Mouse (Mus musculus) liver, adult 2 months (tissue): ENCODE results near the gene Olfr74. TPM values are rescaled to one million over a fixed set of nuclear protein-coding genes. Genes with fewer than 3 reads are reported as not detected.

Source experiments
- DNase-seq: peaks from one replicate; pipeline ENCODE4 v3.0.0-alpha.2; 2011; ENCODE audit warnings: low read depth, low spot score; ENCODE audit errors: extremely low read depth
- H3K27ac ChIP-seq: fragments of 200-500 bp; replicated peaks from 2 replicates; pipeline ENCODE4 v1.5.1; 2012; ENCODE audit warnings: low read depth, mild to moderate bottlenecking, control low read depth, inconsistent platforms, low read length; ENCODE audit not compliant: insufficient read depth
- H3K27me3 ChIP-seq: fragments of 200-500 bp; 2 replicates; pipeline ENCODE4 v1.6.1; 2012; ENCODE audit warnings: mild to moderate bottlenecking, moderate library complexity, low read length, inconsistent platforms; ENCODE audit not compliant: control insufficient read depth, insufficient read depth
- H3K36me3 ChIP-seq: fragments of 200-500 bp; 2 replicates; pipeline ENCODE4 v1.6.1; 2012; ENCODE audit warnings: low read length, inconsistent platforms; ENCODE audit not compliant: control insufficient read depth, insufficient read depth
- H3K4me1 ChIP-seq: fragments of 200-500 bp; 2 replicates; pipeline ENCODE4 v1.6.1; 2011; ENCODE audit warnings: low read length; ENCODE audit not compliant: control insufficient read depth, insufficient read depth
- H3K4me3 ChIP-seq: fragments of 200-500 bp; 2 replicates; pipeline ENCODE4 v1.5.1; 2011; ENCODE audit warnings: low read depth, mild to moderate bottlenecking, control low read depth, low read length, moderate library complexity; ENCODE audit not compliant: insufficient read depth
- H3K79me2 ChIP-seq: fragments of 200-500 bp; 2 replicates; pipeline ENCODE4 v1.6.1; 2012; ENCODE audit warnings: inconsistent platforms, mild to moderate bottlenecking, low read length, moderate library complexity; ENCODE audit not compliant: control insufficient read depth, insufficient read depth
- H3K9ac ChIP-seq: fragments of 200-500 bp; 2 replicates; pipeline ENCODE4 v1.6.1; 2012; ENCODE audit warnings: low read depth, mild to moderate bottlenecking, control low read depth, inconsistent platforms, low read length
- CTCF ChIP-seq: fragments of 200-500 bp; IDR thresholded peaks from 2 replicates; pipeline ENCODE4 v1.5.1; 2011; ENCODE audit warnings: low read depth, low read length, control low read depth
- POLR2A ChIP-seq: fragments of 200-500 bp; IDR thresholded peaks from 2 replicates; pipeline ENCODE4 v1.6.1; 2011; ENCODE audit warnings: low read length, control low read depth; ENCODE audit not compliant: insufficient read depth; ENCODE audit errors: extremely low read depth
- WGBS: fragments of 180-500 bp; shearing (Covaris S2); methylation state at CpG from one replicate; pipeline ENCODE4 v1.1.7; 2018; 5-methylcytosine and 5-hydroxymethylcytosine counted together
- polyA plus RNA-seq: library from polyadenylated mRNA; depleted of rRNA; stranded (reverse); fragments of >200 nt; gene quantifications from 2 replicates; pipeline ENCODE4 v1.2.3, GENCODE M21; 2012; rRNA removed
- total RNA-seq: library from RNA; depleted of rRNA; stranded (reverse); fragments of >200 nt; gene quantifications from 2 replicates; pipeline ENCODE4 v1.2.3, GENCODE M21; 2014; rRNA removed

Gene Olfr74
- total and polyA plus RNA-seq, 2 experiments = not detected

DNA sequence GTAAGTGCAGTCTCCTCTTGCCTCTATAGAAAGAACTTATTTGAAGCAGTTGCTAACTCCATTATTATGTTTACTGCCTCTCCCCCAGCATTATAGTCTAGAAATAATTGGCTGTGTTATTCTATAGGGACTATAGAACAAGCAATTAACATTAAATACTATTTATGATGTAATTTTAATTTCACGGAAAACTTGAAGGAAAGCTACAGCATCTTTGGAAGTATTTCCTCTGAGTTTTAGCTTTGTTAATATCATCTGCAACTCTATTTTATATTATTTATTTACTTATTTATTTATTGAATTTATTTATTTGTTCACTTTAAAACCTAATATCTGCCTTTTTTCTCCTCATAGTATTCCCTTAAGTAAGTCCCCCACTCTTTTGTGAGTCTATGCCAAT, 29.4 kb downstream of the Olfr74 start, which contains the start of gene Olfr1155:
Olfr1155 (minus strand) TSS at position 101 of the 400 bp plus-strand sequence.
- no peaks in the 10 kb centered on the region for H3K27me3 ChIP-seq
- no peaks in the 10 kb centered on the region for H3K4me1 ChIP-seq
- H3K27ac ChIP-seq = no peak within 1 kb of the TSS
- no peak for DNase-seq
- H3K9ac ChIP-seq = no peak within 1 kb of the TSS
- H3K79me2 ChIP-seq = no peaks in the 10 kb centered on the region
- TF ChIP-seq POLR2A = no peak
- no peak for TF ChIP-seq CTCF
- WGBS = 98% methylated on average over 1 of the region's 1 CpGs
- no peaks in the 10 kb centered on the region for H3K36me3 ChIP-seq
- H3K4me3 ChIP-seq = no peak within 1 kb of the TSS

Other genes starting within 250 kb of the Olfr74 start
- not detected in 2 replicates for gene Olfr1138, start 234.7 kb downstream of the Olfr74 start, total RNA-seq
- not detected in 2 replicates for gene Olfr1138, start 234.7 kb downstream of the Olfr74 start, polyA plus RNA-seq
- gene Olfr1140, start 230.9 kb downstream of the Olfr74 start, total RNA-seq = not detected in 2 replicates
- not detected in 2 replicates for gene Olfr1140, start 230.9 kb downstream of the Olfr74 start, polyA plus RNA-seq
- not detected in 2 replicates for gene Olfr1141, start 220.7 kb downstream of the Olfr74 start, total RNA-seq
- gene Olfr1141, start 220.7 kb downstream of the Olfr74 start, polyA plus RNA-seq = not detected in 2 replicates
- not detected in 2 replicates for gene Olfr152, start 195.2 kb downstream of the Olfr74 start, total RNA-seq
- gene Olfr152, start 195.2 kb downstream of the Olfr74 start, polyA plus RNA-seq = not detected in 2 replicates
- gene Olfr1143, start 174.1 kb downstream of the Olfr74 start, total RNA-seq = not detected in 2 replicates
- gene Olfr1143, start 174.1 kb downstream of the Olfr74 start, polyA plus RNA-seq = not detected in 2 replicates
- not detected in 2 replicates for gene Olfr1145, start 164.8 kb downstream of the Olfr74 start, total RNA-seq
- gene Olfr1145, start 164.8 kb downstream of the Olfr74 start, polyA plus RNA-seq = not detected in 2 replicates
- gene Olfr1148, start 144.1 kb downstream of the Olfr74 start, total RNA-seq = not detected in 2 replicates
- not detected in 2 replicates for gene Olfr1148, start 144.1 kb downstream of the Olfr74 start, polyA plus RNA-seq
- gene Olfr1150-ps1, start 130.7 kb downstream of the Olfr74 start, total RNA-seq = not detected in 2 replicates
- not detected in 2 replicates for gene Olfr1150-ps1, start 130.7 kb downstream of the Olfr74 start, polyA plus RNA-seq
- gene Olfr1151, start 118.8 kb downstream of the Olfr74 start, total RNA-seq = not detected in 2 replicates
- not detected in 2 replicates for gene Olfr1151, start 118.8 kb downstream of the Olfr74 start, polyA plus RNA-seq
- gene Olfr1152, start 108.2 kb downstream of the Olfr74 start, total RNA-seq = not detected in 2 replicates
- not detected in 2 replicates for gene Olfr1152, start 108.2 kb downstream of the Olfr74 start, polyA plus RNA-seq
- gene Olfr1153, start 79.7 kb downstream of the Olfr74 start, total RNA-seq = not detected in 2 replicates
- not detected in 2 replicates for gene Olfr1153, start 79.7 kb downstream of the Olfr74 start, polyA plus RNA-seq
- not detected in 2 replicates for gene Olfr1154, start 69.5 kb downstream of the Olfr74 start, total RNA-seq
- gene Olfr1154, start 69.5 kb downstream of the Olfr74 start, polyA plus RNA-seq = not detected in 2 replicates
- not detected in 2 replicates for gene Olfr1155, start 29.5 kb downstream of the Olfr74 start, total RNA-seq
- not detected in 2 replicates for gene Olfr1155, start 29.5 kb downstream of the Olfr74 start, polyA plus RNA-seq
- gene Olfr1156, start 21.6 kb downstream of the Olfr74 start, total RNA-seq = not detected in 2 replicates
- gene Olfr1156, start 21.6 kb downstream of the Olfr74 start, polyA plus RNA-seq = not detected in 2 replicates
- gene Olfr1157, start 6.4 kb downstream of the Olfr74 start, total RNA-seq = not detected in 2 replicates
- gene Olfr1157, start 6.4 kb downstream of the Olfr74 start, polyA plus RNA-seq = not detected in 2 replicates
- not detected in 2 replicates for gene Olfr1158, start 15.4 kb upstream of the Olfr74 start, total RNA-seq
- not detected in 2 replicates for gene Olfr1158, start 15.4 kb upstream of the Olfr74 start, polyA plus RNA-seq
- gene Olfr1160, start 33.6 kb upstream of the Olfr74 start, total RNA-seq = not detected in 2 replicates
- not detected in 2 replicates for gene Olfr1160, start 33.6 kb upstream of the Olfr74 start, polyA plus RNA-seq
- gene Olfr1161, start 48.1 kb upstream of the Olfr74 start, total RNA-seq = not detected in 2 replicates
- gene Olfr1161, start 48.1 kb upstream of the Olfr74 start, polyA plus RNA-seq = not detected in 2 replicates
- gene Olfr73, start 63.0 kb upstream of the Olfr74 start, total RNA-seq = not detected in 2 replicates
- gene Olfr73, start 63.0 kb upstream of the Olfr74 start, polyA plus RNA-seq = not detected in 2 replicates
- gene Olfr1162, start 76.5 kb upstream of the Olfr74 start, total RNA-seq = not detected in 2 replicates
- gene Olfr1162, start 76.5 kb upstream of the Olfr74 start, polyA plus RNA-seq = not detected in 2 replicates
- gene Olfr1163, start 97.2 kb upstream of the Olfr74 start, total RNA-seq = not detected in 2 replicates
- not detected in 2 replicates for gene Olfr1163, start 97.2 kb upstream of the Olfr74 start, polyA plus RNA-seq
- gene Olfr1164, start 119.3 kb upstream of the Olfr74 start, total RNA-seq = not detected in 2 replicates
- not detected in 2 replicates for gene Olfr1164, start 119.3 kb upstream of the Olfr74 start, polyA plus RNA-seq
- not detected in 2 replicates for gene Olfr1166, start 153.6 kb upstream of the Olfr74 start, total RNA-seq
- gene Olfr1166, start 153.6 kb upstream of the Olfr74 start, polyA plus RNA-seq = not detected in 2 replicates
- gene Olfr1167, start 180.5 kb upstream of the Olfr74 start, total RNA-seq = not detected in 2 replicates
- gene Olfr1167, start 180.5 kb upstream of the Olfr74 start, polyA plus RNA-seq = not detected in 2 replicates
- gene Olfr1168, start 207.2 kb upstream of the Olfr74 start, total RNA-seq = not detected in 2 replicates
- not detected in 2 replicates for gene Olfr1168, start 207.2 kb upstream of the Olfr74 start, polyA plus RNA-seq